Mouse (Mus musculus) adrenal gland, postnatal 4 days (tissue): ENCODE data around the gene Spryd3. TPM values are rescaled to one million over a fixed set of nuclear protein-coding genes. Genes with fewer than 3 reads are reported as not detected.

ENCODE experiments used
- DNase-seq, 2 experiments: peaks; one replicate each; pipeline ENCODE4 v3.0.0; 2021 to 2022; ENCODE audit warnings: low spot score in 2 of 2, mixed read lengths in 2 of 2
- total RNA-seq, 2 experiments: library from RNA; stranded (reverse); gene quantifications; 2 replicates each; pipeline ENCODE4 v1.2.3; 2021

The Spryd3 gene
- total RNA-seq, 2 experiments from 2014 or later, result 32.5 to 35.9 TPM

DNA sequence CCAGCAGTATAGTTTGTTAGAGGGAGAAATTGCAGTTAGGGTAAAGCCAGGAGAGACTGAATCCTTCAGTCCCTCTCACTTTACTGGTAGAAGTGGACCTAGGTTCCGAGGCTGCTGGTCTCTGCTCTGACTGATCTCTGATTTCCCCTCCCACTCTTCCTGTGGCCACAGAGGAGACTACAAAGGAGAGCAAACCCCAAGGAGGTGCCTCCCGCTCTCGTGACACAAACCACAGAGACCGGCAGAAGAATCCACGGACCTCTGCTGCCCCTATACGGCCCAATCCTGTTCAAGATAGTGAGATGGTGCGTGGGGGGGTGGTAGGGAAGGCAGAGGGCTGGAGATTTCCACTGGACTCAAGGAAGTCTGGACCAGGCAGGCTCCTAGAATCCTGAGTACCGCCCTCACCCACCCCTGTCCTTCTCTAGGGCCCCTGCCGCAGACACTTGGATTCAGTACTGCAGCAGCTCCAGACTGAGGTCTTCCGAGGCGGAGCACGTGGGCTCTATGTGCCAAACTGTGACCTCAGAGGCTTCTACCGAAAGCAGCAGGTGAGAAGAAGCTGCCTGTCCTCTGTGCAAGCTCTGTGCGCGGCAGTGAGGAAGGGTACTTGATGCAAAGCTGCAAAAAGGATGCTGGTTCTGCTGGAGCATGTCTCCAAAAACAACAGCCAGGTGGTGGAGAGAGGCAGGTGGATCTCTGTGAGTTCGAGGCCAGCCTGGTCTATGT, 11.8 kb upstream of the Spryd3 start:
- DNase-seq, result no peak

DNA sequence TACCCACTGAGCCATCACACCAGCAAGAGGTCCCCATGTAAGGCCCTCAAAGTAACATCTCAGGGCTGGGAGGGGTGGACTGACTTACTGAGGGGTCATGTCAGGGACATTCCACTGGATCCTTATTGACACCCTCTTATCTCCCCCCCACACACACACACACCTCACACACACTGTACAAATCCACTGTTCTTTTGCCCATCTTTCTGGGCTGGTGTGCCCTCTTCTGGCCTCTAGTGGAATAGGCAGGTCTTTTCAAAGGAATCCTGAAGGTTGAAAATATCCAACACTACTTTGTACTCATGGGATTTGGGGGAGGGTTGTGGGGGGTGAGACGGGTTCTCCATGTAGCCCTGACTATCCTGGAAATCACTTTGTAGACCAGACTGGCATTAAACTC, 10.8 kb upstream of the Spryd3 start:
- DNase-seq, result no peak

DNA sequence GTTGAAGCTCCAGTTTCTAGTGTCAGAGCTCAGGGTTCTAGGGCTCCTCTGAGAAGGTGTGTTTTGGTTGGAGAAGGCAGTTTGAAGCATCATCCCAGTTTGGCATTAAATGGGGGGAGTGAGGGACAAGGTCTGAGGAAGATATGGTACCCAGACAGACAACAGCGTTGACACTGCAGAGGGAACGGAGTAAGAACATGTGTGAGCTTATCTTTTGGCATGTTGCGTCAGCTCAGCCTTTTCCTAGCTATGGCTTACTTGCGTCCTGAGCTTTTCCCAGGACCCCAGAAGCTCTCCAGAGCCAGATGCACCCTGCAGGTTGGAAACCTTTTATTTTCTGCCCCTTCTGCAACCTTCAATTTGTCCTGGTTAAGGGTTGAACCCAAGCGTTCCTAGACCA, 10.1 kb upstream of the Spryd3 start:
- no peak for DNase-seq

DNA sequence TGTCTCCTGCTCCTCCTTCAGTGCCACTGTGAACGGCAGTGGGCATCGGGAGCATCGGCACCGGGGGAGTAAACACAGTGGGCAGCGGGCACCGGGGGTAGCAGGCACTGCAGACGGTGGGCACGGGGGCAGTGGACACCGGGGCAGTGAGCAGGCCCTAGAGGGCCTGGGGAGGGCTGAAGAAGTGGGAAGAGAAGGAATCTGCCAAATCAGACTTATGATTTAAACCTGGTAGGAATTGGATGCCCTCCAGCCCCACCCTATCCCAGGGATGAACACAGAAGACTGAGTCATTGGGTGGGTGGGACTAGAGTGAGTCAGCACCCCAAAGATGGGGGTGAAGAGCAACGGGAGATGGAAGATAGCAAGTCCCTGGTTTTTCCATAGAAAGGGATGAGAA, 9.3 kb upstream of the Spryd3 start:
- DNase-seq, result no peak

DNA sequence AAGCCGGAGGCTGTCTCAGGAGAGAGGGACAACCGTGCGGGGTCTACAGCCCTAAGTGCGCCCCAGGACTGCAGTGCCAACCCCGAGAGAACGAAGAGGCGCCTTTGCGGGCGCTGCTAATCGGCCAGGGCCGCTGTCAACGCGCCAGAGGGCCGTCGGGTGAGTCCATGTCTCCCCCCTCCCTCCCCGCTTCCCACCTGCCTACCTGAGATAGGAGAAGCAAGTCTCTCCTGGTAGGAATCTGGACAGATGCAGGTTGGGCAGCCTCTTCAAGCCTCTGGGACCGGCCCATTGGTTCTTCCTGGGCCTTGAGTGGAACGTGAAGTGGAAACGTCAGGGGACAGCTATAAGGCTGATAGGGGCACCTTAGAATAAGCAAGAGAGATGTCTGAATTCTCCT, 8.7 kb upstream of the Spryd3 start:
- no peak for DNase-seq

DNA sequence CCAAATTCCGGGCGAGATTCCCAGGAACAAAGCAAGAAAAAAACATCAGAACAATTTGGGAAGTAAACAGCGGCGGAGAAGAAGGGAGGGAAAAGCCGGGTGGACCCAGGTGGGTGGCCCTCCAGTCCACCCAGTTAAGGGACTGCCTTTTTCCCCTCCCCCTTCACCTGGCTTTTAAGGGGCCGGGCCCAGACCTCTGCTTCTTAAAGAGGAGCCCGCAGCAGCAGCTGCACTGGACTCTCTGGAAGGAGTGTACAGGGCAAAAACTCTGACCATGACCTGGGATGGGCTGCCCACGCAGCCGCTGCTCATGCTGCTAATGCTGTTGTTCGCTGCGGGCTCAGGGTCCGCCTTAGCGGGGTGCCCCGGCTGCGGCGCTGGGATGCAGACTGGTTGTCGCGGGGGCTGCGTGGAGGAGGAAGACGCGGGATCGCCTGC, 8.3 kb upstream of the Spryd3 start, which contains the start of gene Igfbp6:
Gene Igfbp6 (plus strand): TSS at position 89 of the 438 bp plus-strand sequence.
- DNase-seq, result no peak

DNA sequence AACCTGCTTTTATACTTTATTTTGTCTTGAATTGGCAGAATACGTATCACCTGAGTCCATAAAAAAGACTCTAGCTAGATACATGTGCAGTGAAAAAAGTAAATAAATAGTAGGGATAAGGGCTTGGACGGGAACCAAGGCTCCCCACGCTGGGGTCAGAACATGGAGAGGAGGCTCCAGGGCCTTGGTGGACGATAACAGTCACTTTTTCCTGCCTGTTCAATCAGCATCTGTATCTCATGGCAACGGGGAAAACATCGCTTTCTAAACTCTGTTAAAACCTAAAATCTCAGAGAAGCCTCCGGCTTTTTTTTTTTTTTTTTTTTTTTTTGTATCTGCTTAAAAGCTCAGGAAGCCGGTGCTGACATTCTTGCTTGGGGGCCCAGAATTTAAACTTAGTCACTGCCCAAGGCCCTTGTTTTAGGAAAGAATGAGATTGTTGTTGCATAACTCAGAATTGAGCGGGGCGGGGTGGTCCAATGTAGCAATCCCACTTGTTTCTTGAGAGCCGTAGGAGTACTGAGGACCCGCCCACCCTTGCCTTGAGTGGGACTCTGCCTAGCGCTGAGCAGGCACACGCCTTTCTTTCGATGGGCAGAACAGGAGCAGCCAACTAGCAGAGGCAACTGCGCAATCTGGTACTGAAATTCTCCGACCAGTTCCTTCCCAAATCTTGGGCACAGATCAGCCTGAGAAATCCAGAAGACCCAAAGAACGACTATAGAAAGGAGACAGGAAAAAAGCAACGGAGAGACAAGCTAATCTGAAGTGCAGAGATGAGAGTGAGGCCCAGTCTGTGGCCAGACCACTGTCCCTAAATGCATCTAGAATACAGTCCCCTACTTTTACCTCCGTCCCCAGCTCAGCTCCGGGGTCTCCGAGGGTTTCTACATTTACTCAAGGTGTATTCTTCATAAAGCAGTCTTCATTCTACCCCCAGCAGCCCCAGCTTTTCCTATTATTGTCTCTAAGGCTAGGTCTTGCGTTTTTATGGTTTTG, 7.2 kb upstream of the Spryd3 start:
- no peak for DNase-seq

DNA sequence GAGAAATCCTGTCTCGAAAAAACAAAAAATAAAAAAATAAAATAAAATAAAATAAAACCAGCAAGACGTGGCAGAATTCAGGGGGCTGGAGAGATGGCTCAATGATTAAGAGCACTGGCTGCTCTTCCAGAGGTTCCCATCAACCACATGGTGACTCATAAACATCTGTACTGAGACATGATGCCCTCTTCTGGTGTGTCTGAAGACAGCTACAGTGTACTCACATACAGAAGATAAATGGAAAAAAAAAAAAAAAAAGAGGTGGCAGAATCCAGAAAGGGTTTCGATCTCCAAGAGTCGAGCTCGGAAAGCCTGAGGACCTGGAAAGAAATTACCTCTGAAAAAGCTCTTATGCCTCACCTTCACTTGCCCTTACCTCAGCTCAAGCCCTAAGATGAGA, 5.1 kb upstream of the Spryd3 start:
- no peak for DNase-seq

DNA sequence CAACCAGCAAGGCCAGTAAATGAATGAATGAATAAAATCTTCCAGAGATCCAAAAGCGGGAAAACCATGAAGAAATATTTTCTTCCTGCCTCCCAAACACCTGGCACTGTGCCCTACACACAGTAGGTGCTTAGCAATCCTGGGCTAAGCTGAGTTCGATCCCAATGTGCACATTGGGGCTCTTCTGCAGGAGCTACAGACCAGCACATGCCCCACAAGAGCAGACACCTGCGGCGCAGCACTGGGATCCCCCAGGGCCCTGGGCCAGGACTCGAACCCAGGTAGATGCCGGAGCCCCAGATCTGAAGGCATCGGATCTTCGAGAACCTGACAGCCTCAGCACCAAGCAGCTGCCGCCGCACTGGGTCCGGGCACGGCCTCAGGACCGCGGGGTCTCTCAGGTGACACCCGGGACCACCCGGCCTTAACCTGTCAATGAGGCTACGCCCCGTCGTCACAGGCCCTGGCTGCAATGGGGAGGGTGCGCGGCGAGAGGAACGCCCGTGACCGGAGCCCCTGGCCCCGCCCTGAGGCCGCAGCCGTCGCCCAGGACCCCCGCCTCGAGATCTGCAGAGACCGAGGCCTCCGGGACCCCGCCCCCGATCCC, 409 bp downstream of the Spryd3 start:
- DNase-seq, result no peak

DNA sequence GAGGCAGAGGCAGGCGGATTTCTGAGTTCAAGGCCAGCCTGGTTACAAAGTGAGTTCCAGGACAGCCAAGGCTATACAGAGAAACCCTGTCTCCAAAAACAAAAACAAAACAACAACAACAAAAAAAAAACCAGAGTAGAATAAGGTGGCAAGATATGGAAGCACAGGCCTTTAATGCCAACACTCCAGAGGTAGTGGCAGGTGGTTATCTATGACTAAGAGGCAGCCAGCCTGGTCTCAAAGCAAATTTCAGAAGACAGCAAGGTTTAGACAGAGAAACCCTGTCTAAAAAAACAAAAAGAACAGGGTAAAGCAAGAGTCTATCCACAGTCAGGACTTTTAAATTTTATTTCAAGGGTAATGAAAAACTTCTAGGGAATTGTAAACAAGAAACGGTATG, 1.3 kb downstream of the Spryd3 start:
- no peak for DNase-seq

DNA sequence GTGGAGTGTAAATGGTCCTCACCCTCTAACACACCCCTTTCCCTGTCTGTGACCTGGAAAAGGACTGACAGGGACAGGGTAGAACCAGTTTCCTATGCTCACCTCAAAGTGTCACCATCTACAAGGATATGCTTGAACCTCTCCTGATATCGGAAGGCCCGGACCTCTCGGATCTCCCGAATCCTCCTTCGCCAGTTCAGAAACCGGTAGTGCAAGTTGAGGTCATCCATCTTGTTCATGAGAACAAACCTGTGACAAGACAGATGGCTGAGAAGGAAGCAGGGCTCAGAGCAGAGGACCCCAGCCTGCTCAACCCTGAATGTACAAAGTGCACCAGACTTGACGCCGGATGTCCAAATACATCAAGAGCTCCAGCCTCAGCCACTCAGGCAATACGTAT, 2.7 kb downstream of the Spryd3 start:
- DNase-seq, result no peak

DNA sequence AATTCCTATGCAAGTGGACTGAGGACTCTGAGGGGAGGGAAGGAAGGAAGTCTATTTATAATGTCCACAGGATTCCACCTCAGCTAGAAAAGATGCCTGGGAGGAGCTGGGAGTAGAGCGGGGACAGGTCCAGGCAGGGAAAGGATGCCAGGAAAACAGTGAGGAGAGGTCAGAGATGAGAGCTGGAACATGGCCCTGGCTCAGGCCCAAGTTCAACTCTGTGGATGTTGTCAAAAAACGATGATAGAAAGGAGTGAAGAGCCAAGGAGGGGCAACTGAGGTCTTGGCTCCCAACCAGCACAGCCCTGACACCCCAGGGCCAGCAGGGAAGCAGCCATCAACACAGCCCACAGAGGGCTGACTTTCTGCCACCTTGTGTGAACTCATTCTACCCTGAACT, 9.7 kb downstream of the Spryd3 start:
- no peak for DNase-seq

DNA sequence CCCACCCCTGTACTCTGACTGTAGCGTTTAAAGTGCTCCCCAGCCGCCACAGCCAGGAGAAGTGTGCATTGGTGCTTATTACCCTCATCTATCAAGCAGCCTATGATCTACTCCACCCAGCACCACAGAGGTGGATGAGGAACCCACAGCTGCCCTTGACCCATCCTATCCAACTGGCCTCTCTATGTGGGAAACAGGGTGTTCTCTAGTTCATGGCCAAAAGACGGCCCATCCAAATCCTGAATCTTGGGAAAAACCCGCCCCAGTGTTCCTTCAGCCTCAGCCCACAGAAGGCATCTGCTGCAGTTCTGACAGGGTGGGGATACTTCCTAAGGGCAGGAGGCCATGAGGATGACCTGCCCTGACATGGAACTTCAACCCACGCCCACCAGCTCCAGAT, 15.5 kb downstream of the Spryd3 start:
- DNase-seq, result no peak

DNA sequence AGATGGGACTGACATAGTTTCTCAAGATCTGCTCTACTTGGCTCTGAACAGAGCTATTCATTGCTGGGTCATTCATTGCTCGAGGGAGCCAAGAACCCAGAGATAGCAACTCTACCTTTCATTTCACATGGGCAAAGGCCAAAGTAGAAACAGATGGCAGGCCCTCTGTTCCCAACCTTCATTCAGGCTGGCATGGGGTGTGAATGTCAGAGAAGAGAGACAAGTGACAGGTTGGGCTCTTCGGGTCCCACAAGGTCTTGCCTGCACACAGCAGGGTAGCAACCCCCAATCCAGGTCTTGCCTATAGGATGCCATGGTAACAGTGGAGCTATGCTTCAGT, 16.2 kb downstream of the Spryd3 start:
- DNase-seq, result no peak

DNA sequence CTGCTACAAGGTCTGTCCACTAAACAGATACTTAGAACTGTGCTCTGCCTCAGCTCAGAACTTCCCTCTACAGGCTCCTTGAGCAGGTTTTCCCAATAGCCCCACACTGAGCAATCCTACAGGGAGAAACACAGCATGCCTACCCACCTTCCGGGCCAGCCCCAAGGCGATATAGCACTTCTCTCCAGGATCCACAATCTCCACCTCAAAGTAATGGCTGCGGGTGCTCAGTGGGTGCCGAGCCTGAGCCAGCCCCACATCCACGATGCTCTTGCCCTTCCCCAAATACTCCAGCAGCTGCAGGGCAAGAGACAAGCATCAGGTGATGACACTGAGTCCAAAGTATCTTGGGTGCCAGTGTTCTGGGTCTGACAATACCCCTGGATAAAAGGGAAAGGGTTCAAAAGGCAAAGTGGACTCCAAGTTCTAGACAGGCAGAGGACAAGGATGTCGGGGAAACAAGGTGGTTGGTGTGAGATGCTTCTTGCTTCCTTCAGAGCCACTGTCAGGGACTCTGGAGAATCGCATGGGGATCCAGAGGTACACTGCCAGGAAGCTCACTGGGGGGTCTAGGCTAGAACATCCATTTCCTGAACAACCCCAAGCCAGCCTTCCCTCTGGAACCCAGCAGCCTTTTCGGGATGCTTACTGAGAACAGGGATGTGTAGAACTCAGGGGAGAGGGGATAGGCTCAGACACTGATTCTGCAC, 16.8 kb downstream of the Spryd3 start:
- no peak for DNase-seq

DNA sequence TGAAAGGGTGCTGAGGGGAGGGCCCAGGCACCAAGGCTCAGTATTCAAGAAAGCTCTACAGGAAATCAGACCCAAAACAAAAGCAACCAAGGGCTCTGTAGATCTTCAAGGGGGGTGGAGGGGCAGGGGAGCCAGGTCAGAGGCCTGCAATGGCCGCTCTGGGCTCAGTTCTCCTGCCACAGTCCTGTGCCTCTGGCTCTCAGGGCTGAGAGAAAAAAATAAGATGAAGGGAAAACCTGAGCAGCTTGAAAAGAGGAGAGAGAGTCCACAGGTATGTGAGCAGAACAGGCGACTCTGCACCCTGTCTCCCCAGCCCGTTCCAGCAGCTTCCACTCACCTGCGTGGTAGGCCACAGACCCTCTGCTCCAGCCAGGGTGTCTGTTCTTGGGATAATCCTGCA, 17.4 kb downstream of the Spryd3 start:
- DNase-seq, result no peak

DNA sequence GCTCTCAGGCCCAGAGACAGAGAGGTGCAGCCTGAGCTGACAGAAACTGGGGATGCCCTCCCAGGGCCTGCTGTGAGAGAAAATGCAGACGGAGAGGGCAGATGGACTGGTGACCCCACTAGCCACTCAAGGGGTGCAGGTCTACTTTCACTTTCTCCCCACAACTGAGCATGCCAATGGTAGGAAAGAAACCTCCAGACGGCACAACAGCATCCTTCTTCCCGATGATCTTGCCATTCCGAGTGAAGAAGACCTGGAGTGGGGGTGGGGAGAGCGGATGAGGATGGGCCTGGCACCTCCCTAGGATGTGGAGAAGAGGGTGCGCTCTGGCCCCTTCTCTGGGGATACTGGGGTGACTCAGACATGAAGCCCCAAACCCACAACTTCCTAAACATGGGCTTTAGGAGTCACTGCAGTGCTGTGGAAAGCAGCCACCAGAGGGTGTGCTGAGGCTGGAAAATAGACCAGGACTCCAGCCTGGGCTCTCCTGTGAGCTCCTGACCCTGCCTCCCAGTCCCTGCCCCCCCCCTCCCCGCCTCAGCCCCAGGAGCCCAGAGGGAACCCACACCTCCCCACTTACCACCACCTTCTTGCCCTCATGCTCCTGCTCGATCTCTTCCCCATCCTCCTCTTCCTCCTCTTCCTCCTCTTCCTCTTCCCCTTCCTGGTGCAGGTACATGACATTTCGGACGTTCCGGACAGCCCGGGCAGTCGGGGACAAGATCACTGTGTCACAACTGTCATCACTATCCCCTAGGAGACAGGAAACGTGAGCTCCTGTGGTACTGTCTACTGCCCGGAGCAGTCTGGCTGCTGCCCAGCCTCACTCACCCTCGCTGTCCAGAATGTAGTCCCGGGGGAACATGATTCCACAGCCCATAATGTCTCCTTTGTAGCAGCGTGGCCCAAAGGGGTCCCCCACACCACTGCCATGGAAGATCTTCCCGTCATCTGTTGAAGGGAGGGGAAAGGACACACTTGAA, 18.3 kb downstream of the Spryd3 start:
- DNase-seq, result no peak

DNA sequence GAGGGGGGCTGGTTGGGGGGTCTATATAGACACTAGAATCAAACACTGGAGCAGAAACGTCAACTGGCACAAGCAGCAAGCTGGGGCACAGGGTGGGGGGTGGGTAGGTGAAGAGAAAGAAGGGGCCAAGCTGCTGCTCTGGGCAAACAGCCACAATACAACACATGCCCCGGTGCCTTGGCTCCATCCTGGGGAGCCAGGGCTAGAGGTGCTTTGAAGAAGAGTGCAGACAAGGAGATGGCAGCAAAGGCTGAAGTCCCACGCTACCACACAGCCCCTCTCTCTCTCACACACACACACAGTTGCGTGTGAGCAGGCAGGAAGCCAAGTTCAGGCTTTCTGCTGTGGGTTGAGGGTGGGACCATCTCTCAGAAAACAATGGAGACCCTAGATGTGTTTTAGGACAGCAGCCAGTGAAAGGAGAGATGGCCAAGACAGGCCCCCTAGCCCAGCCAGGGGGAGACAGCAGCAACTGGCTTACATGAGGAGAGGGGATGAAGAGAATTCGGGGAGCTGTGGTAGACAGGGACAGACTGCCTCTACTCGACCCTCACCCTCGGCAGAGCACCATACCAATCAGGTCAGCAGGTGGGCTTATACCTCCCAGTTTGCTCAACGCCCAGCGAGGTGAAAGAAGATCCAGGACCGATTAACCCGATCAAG, 19.1 kb downstream of the Spryd3 start:
- DNase-seq, result no peak

DNA sequence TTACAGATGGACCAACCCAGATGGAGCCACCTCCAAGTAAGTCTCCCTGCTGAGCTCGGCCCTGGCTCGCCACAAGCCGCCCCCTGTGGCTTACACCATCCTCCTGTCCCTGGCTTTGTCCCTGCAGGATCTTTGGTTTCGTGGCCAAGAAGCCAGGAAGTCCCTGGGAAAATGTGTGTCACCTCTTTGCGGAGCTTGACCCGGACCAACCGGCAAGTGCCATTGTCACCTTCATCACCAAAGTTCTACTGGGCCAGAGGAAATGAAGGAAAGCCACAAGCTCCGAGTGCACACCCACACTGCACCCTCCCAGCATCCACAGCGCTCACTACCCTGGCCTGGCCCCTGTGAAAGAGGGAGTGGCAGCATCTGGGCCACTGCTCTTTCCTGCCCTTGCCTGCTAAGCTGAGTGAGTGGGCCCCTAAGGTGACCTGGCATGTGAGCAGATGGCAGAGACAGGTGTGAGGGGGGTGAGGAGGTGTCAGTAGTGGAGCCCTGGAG, 20.3 kb downstream of the Spryd3 start:
- no peak for DNase-seq
